Mouse (Mus musculus): ENCODE data around the gene Cd2.
A peak's percentile ranks its signal among the peaks of the same experiment; 100 is the strongest.

Gene Cd2

GRCm38 (mm10) chr3:101293571-101294135, 5.9 kb upstream of the Cd2 start:
- DNase-seq (ENCODE audit: low spot score in 2 of 2): no peak

GRCm38 (mm10) chr3:101292611-101293010, 4.9 kb upstream of the Cd2 start:
- DNase-seq (ENCODE audit: low spot score in 2 of 2): no peak

- DNase-seq (ENCODE audit: low spot score in 2 of 2): no peak
Observed at GRCm38 (mm10) chr3:101290587-101291520, 3.1 kb upstream of the Cd2 start.

GRCm38 (mm10) chr3:101290036-101290435, 2.3 kb upstream of the Cd2 start:
- DNase-seq (ENCODE audit: low spot score in 2 of 2): no peak

- DNase-seq (ENCODE audit: low spot score in 2 of 2): no peak
Observed at GRCm38 (mm10) chr3:101289406-101289805, 1.7 kb upstream of the Cd2 start.

- no peak for DNase-seq (ENCODE audit: low spot score in 2 of 2)
Observed at GRCm38 (mm10) chr3:101286336-101287325, 1.1 kb downstream of the Cd2 start.

- DNase-seq (ENCODE audit: low spot score in 2 of 2): no peak
Observed at GRCm38 (mm10) chr3:101285851-101286250, 1.9 kb downstream of the Cd2 start.

- no peak for DNase-seq (ENCODE audit: low spot score in 2 of 2)
Observed at GRCm38 (mm10) chr3:101285021-101285615, 2.6 kb downstream of the Cd2 start.

GRCm38 (mm10) chr3:101283869-101284706, 3.7 kb downstream of the Cd2 start:
- no peak for DNase-seq (ENCODE audit: low spot score in 2 of 2)

GRCm38 (mm10) chr3:101283441-101283840, 4.3 kb downstream of the Cd2 start:
- no peak for DNase-seq (ENCODE audit: low spot score in 2 of 2)

- no peak for DNase-seq (ENCODE audit: low spot score in 2 of 2)
Observed at GRCm38 (mm10) chr3:101282556-101283180, 5.1 kb downstream of the Cd2 start.

- DNase-seq (ENCODE audit: low spot score in 2 of 2): no peak
Observed at GRCm38 (mm10) chr3:101281841-101282240, 5.9 kb downstream of the Cd2 start.

- peak in 1 of 2 experiments; percentile 40 for DNase-seq (ENCODE audit: low spot score in 2 of 2)
Observed at GRCm38 (mm10) chr3:101280348-101281311, 7.1 kb downstream of the Cd2 start.

GRCm38 (mm10) chr3:101279561-101279960, 8.2 kb downstream of the Cd2 start:
- DNase-seq (ENCODE audit: low spot score in 2 of 2): no peak

- no peak for DNase-seq (ENCODE audit: low spot score in 2 of 2)
Observed at GRCm38 (mm10) chr3:101278396-101278795, 9.3 kb downstream of the Cd2 start.

GRCm38 (mm10) chr3:101277830-101278229, 9.9 kb downstream of the Cd2 start:
- DNase-seq (ENCODE audit: low spot score in 2 of 2): no peak

GRCm38 (mm10) chr3:101276501-101277320, 11.0 kb downstream of the Cd2 start:
- DNase-seq (ENCODE audit: low spot score in 2 of 2): no peak
